Mouse (Mus musculus) embryo, embryonic 11.5 days (tissue): ENCODE results near the gene Clcn2.

ENCODE experiments used
- DNase-seq: peaks from one replicate; pipeline ENCODE4 v3.0.0-alpha.2; 2012; ENCODE audit warnings: low read depth, low spot score

Clcn2 gene

DNA sequence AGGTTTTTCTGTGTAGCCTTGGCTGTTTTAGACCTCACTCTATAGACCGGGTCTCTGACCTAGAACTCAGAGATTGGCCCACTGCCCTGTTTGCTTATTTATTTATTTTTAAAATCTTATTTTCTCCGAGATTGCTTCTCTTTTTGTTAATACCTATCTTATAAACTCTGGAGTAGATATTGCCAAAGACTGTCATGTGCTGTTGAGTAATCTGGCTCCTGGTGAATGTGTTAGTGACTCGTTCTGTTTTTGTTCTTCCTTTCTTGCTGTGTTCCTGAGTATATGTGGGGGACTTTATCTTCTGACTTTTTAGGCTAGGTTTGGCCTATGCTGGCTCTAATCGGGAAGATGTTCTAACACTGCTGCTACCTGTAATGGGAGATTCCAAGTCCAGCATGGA, 59.9 kb downstream of the Clcn2 start:
- no peak for DNase-seq

DNA sequence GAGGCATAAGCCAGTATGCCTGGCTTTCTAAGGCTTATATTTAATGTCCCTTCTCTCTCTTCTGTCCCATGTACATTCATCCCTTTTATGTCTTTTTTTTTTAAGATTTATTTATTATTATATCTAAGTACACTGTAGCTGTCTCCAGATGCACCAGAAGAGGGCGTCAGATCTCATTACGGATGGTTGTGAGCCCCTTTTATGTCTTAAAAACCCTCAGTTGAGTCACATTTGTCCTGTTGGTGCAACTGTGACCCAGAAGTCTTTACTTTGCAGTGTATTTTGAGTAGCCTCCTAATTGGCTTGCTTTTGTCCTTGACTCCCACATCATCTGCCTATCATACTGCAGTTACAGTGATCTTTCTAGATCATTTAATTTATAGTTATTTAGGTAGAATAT, 64.2 kb downstream of the Clcn2 start:
- DNase-seq = no peak
